19 mouse cellular contexts compared by ENCODE assay signal in the genomic region with DNA sequence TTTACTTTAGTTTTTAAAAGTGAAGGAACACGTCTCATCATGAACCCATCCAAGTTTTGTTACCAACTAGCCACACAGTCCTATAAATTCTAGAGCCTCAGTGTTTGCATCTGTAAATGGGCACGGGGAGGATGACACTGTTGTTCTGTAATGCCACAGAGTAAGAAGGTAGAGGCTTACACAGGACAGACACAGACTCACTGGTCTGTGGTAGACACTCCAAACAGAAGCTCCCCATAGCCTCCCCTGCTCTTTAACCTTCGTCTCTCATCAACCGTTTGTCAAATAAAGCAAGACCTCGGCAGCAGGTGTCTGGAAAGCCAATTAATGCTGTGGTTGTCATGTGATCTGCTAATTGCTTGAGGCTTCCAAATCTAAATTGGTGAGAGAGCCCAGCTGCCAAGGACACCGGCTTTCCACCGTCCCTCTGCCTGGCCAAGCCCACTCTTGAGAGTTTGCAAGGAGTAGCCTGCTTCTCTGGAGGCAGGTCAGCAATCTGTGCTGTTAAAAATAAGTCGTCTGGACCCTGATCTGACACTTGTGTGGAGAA. TPM values are rescaled to one million over a fixed set of nuclear protein-coding genes. Genes with fewer than 3 reads are reported as not detected.
A peak's percentile ranks its signal among the peaks of the same experiment; 100 is the strongest.
DNase-seq lines count a peak whose midpoint lies in the region; ATAC-seq and TF ChIP-seq lines count a peak whose summit lies in the region.
"Had no signal": no experiment of that assay in that cellular context is flagged by ENCODE, and none has a peak within 500 bp of the region (broad histone marks: within the 10 kb centered on the region; RNA-seq: fewer than 3 reads in every experiment).

No protein-coding gene starts in this region.

- H3K9me3 ChIP-seq in forebrain, embryonic 12.5 days: no peaks in the 10 kb centered on the region
- no peaks in the 10 kb centered on the region for H3K9me3 ChIP-seq in forebrain, postnatal 0 days (ENCODE audit: low read length)
- no peaks in the 10 kb centered on the region for H3K9me3 ChIP-seq in kidney, embryonic 14.5 days (ENCODE audit: control insufficient read depth, low read length)
- H3K9me3 ChIP-seq: embryonic facial prominence, embryonic 12.5 days; heart, embryonic 10.5 days; hindbrain, embryonic 13.5 days; intestine, embryonic 15.5 days had no signal

- peak; percentile 57; the same call in 1 of the 2 replicates for ATAC-seq in forebrain, embryonic 12.5 days (ENCODE audit: low FRiP score)
- no peak for ATAC-seq in forebrain, postnatal 0 days
- peak; percentile 52; the same call in 1 of the 2 replicates for ATAC-seq in kidney, embryonic 14.5 days (ENCODE audit: low FRiP score, low TSS enrichment)
- ATAC-seq: activated CD4-positive, CD25-positive, alpha-beta regulatory T cell, adult 4 months; intestine, embryonic 15.5 days; Patski had no signal

- no peak overlapping the region for H3K27ac ChIP-seq in forebrain, embryonic 12.5 days
- no peak overlapping the region for H3K27ac ChIP-seq in forebrain, postnatal 0 days (ENCODE audit: low read depth, low read length)
- H3K27ac ChIP-seq in kidney, embryonic 14.5 days (ENCODE audit: low read depth, low read length): no peak overlapping the region
- H3K27ac ChIP-seq: embryonic facial prominence, embryonic 12.5 days; heart, embryonic 10.5 days; hindbrain, embryonic 13.5 days; intestine, embryonic 15.5 days had no signal

- TF ChIP-seq POLR2A in brain, embryonic 14.5 days (IDR thresholded peaks at IDR 0.05; ENCODE audit: borderline replicate concordance, extremely low read depth, insufficient read depth, insufficient read length, poor library complexity, severe bottlenecking): no peak

- H3K4me2 ChIP-seq in forebrain, embryonic 12.5 days: no peak overlapping the region
- no peak overlapping the region for H3K4me2 ChIP-seq in forebrain, postnatal 0 days (ENCODE audit: low read depth)
- no peak overlapping the region for H3K4me2 ChIP-seq in kidney, embryonic 14.5 days (replicated peaks; ENCODE audit: low read depth, low read length)
- H3K4me2 ChIP-seq: embryonic facial prominence, embryonic 12.5 days; hindbrain, embryonic 13.5 days; intestine, embryonic 15.5 days had no signal

- no peak for DNase-seq in forebrain, postnatal 0 days
- no peak for DNase-seq in kidney, adult 9 months
- DNase-seq in brain, embryonic 14.5 days (ENCODE audit: low read depth): peak; percentile 77
- peak; percentile 57 for DNase-seq in retina, postnatal 1 day
- DNase-seq: adrenal gland, postnatal 14 days; cerebellum, adult 2 months; cerebellum, postnatal 14 days; gastrocnemius, postnatal 36 days; heart, adult 18-20 months; heart, postnatal 14 days had no signal

- H3K9ac ChIP-seq in forebrain, embryonic 12.5 days: no peak overlapping the region
- H3K9ac ChIP-seq in forebrain, postnatal 0 days: no peak overlapping the region
- no peak overlapping the region for H3K9ac ChIP-seq in kidney, embryonic 14.5 days (ENCODE audit: low read depth, low read length)
- H3K9ac ChIP-seq: embryonic facial prominence, embryonic 12.5 days; hindbrain, embryonic 13.5 days; intestine, embryonic 15.5 days had no signal

- H3K4me1 ChIP-seq in forebrain, embryonic 12.5 days: 0 out of 2 replicates have a peak, but pooled peaks cover 3% of the 10 kb centered on the region
- H3K4me1 ChIP-seq in forebrain, postnatal 0 days (ENCODE audit: insufficient read depth): no peaks in the 10 kb centered on the region
- no peaks in the 10 kb centered on the region for H3K4me1 ChIP-seq in kidney, embryonic 14.5 days (ENCODE audit: control insufficient read depth, insufficient read depth, low read length)
- H3K4me1 ChIP-seq: embryonic facial prominence, embryonic 12.5 days had no signal

- no peaks in the 10 kb centered on the region for H3K36me3 ChIP-seq in forebrain, embryonic 12.5 days (replicated peaks)
- no peaks in the 10 kb centered on the region for H3K36me3 ChIP-seq in forebrain, postnatal 0 days (ENCODE audit: insufficient read depth)
- H3K36me3 ChIP-seq in kidney, embryonic 14.5 days (ENCODE audit: control insufficient read depth, insufficient read depth, low read length): no peaks in the 10 kb centered on the region
- H3K36me3 ChIP-seq: embryonic facial prominence, embryonic 12.5 days; heart, embryonic 10.5 days; hindbrain, embryonic 13.5 days; intestine, embryonic 15.5 days had no signal

- 51% methylated on average over 8 of the region's 8 CpGs for WGBS in forebrain, embryonic 12.5 days
- WGBS in forebrain, postnatal 0 days: 49% methylated on average over 8 of the region's 8 CpGs
- WGBS in kidney, embryonic 14.5 days: 51% methylated on average over 8 of the region's 8 CpGs

- TF ChIP-seq CTCF in forebrain, postnatal 0 days (IDR thresholded peaks at IDR 0.05; ENCODE audit: low read depth): no peak
- no peak for TF ChIP-seq CTCF in brain, embryonic 14.5 days (IDR thresholded peaks at IDR 0.05; ENCODE audit: borderline replicate concordance, extremely low read depth, insufficient read depth, insufficient read length)

- no peak overlapping the region for H3K4me3 ChIP-seq in forebrain, embryonic 12.5 days (replicated peaks)
- H3K4me3 ChIP-seq in forebrain, postnatal 0 days (ENCODE audit: low read depth, low read length): no peak overlapping the region
- H3K4me3 ChIP-seq in kidney, embryonic 14.5 days (ENCODE audit: low read length): no peak overlapping the region
- H3K4me3 ChIP-seq: embryonic facial prominence, embryonic 12.5 days; heart, embryonic 10.5 days; hindbrain, embryonic 13.5 days; intestine, embryonic 15.5 days had no signal

- H3K27me3 ChIP-seq in forebrain, embryonic 12.5 days: no peaks in the 10 kb centered on the region
- no peaks in the 10 kb centered on the region for H3K27me3 ChIP-seq in forebrain, postnatal 0 days (ENCODE audit: insufficient read depth, low read length)
- peaks cover 9% of the 10 kb centered on the region; the same call in 1 of the 2 replicates for H3K27me3 ChIP-seq in kidney, embryonic 14.5 days (ENCODE audit: control insufficient read depth, insufficient read depth, low read length)
- H3K27me3 ChIP-seq: CH12.LX; embryonic facial prominence, embryonic 12.5 days; hindbrain, embryonic 13.5 days; intestine, embryonic 15.5 days; Patski had no signal

RNA-seq across cellular contexts. Expression of gene Hlx, which starts 52.9 kb away (rescaled TPM):
- 2.7 and 3.1 TPM in 2 replicates for polyA plus RNA-seq in forebrain, embryonic 12.5 days (2016; fragmentation: Nextera tagmentation; extraction: Ambion mirVana)
- 1.2 and 2.8 TPM in 2 replicates for total RNA-seq in forebrain, postnatal 0 days (2014; rRNA removed)
- 1.6 and 2.4 TPM in 2 replicates for polyA plus RNA-seq in forebrain, postnatal 0 days (2015; fragmentation: Nextera tagmentation; extraction: Ambion mirVana)
- 6.9 and 8.0 TPM in 2 replicates for polyA plus RNA-seq in kidney, embryonic 14.5 days (2014; fragmentation: Nextera tagmentation; extraction: Ambion mirVana)
- polyA plus RNA-seq in brain, embryonic 14.5 days (2012; rRNA removed): 0.92 and 2.0 TPM in 2 replicates
- polyA plus RNA-seq: activated CD4-positive, CD25-positive, alpha-beta regulatory T cell, adult 4 months had no signal

Comparison
In these comparisons a context has a peak if more than half of its experiments do, and no peak if none do; other contexts are left out.
1. DNase-seq: peak in brain, embryonic 14.5 days (single experiment) and retina, postnatal 1 day (single experiment); none in forebrain, postnatal 0 days (single experiment) and kidney, adult 9 months (single experiment).